Mouse (Mus musculus) cerebellum, postnatal 10 days (tissue): ENCODE results near the gene Cmklr1.

Experiments
- DNase-seq, 2 experiments: peaks; one replicate each; pipeline ENCODE4 v3.0.0; 2021; ENCODE audit warnings: mixed read lengths in 2 of 2

Cmklr1 gene

DNA sequence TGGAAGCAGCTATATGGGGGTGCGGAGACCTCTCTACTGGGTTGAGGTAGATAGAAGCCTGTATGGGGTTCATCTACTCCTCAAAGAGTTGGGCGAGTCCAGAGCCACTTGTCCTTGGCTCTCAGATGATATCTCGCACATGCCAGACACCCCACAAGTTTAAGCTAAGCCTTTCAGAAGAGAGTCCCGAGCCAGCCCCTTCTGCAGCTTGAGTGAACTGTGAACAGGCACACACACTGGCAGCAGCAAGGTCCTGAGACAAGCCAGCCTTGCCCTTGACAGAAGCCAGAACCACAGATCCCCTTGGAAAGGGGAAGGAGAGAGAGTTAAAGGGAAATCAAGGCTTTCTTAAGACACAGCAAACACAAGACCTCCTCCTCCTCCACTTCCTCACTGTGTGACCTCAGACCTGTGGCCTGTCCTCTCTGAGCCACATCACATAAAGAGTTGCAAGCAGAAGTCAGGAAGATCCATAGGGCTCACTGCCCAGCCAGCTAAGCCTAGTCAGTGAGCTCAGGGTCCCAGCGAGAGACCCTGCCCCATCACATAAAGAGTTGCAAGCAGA is 1.5 kb downstream of the Cmklr1 start:
- peak in 1 of 2 experiments; percentile 54 for DNase-seq

GRCm38 (mm10) chr5:113647141-113647540 is 3.1 kb downstream of the Cmklr1 start:
- DNase-seq: no peak

DNA sequence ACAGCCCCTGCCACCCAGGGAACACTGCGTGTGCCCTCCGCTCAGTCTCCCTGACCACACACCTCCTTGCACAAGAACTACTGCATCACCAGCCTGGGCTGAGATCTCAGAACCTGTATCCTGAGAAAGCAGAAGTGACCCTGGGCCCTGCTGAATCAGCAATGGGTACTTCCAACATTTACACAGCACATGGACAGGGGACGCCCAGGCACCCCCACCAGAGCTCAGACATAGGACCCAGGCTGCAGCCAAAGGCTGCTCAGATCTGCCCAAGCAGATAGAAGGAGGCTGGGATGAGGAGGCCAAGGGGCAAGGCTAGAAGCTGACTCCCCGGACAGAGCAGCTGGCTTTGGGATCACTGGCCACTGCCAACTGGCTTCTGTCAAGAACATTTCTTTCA is 5.7 kb downstream of the Cmklr1 start:
- peak; percentile 59 to 61 for DNase-seq

DNA sequence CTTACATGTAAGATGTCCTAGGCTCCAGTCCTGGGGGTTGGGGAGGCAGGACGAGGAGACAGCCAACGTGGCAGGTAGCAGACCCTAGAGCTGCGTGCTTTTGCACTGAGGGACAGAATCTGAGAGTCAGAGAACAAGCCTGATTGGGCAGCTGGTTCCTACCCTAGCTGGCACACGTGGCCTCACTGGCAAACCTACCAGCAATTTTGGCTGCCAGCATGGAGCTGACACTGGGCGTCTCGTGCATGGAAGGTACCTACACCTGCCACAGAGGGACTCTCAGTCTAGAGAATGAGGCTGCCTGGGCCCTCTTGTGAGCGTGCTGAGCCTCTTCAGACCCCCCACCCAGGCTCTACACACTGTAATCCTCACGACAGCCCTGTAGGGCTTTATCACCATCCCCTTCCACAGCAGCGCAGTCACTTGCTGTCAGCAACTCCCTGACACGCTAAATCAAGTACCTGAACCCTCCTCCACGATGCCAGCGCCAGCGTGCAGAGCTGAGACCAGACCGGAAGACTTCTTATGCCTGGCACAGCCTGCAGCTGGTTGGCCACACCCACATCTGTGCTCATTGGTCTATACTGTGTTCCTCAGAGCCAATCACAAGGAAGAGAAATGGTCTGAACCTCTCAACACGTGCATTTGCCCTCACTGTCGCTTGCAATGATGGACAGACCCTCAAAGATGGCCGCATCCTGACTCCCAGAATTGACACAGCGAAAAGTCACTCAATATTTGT is 6.9 kb downstream of the Cmklr1 start:
- peak; percentile 87 to 89 for DNase-seq

DNA sequence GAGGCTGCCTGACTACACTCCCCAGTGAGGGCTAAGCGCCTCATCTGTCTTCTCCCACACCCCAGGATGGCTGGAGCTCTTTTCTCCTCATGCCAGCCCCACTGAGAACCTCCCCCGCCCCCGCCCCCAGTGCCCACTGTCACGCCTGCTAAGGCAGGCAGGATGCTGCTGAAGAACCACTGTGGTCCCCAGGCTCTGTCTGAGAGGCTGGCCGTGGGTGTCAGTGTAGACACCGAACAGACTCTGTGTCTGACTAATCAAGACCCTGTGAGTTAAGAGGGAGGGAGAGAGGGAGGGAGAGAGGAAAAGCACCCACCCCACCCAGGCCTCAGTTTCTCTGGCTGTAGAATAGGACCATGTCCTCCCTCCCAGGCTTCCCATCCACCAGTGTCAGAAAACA is 9.2 kb downstream of the Cmklr1 start:
- no peak for DNase-seq

GRCm38 (mm10) chr5:113639126-113639525 is 11.1 kb downstream of the Cmklr1 start:
- DNase-seq: no peak

- DNase-seq: peak; percentile 78 to 80
Measured at GRCm38 (mm10) chr5:113638055-113638454, 12.2 kb downstream of the Cmklr1 start.

GRCm38 (mm10) chr5:113637631-113638030 is 12.6 kb downstream of the Cmklr1 start:
- DNase-seq: peak; percentile 79 to 86

GRCm38 (mm10) chr5:113635861-113636565 is 14.2 kb downstream of the Cmklr1 start:
- DNase-seq: no peak

DNA sequence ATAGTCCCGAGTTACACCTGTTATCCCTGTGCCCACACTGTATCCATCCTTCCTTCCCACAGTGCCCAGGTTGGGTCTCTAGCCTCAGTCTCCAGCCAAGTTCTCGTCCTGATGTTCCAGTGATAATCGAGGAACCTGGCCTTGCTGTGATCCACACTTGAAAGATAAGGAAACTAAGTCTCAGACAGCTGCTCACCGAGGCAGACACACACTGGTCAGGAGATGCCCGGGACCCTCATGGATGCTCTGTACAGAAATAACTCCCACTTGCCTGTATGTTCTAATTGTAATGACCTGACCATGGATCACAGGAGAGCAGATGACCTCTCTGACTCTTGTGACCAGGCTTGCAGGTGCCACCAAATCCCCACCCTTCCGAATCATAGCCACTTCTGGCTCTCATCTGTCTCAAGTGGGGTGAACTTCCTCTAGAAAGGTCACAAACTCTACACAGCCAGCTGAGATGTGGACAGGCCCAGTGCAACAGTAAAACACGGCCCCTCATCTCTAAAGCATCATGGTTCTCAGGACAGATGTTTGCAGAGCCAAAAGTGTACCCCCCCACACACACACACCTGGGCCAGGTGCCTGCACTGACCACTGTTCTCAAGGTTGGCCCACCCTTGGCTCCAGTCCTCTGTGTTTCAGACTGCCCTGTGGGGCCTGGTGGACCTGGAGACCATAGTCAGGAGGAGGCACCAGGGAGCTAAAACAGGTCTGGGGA is 15.2 kb downstream of the Cmklr1 start:
- DNase-seq: no peak

DNA sequence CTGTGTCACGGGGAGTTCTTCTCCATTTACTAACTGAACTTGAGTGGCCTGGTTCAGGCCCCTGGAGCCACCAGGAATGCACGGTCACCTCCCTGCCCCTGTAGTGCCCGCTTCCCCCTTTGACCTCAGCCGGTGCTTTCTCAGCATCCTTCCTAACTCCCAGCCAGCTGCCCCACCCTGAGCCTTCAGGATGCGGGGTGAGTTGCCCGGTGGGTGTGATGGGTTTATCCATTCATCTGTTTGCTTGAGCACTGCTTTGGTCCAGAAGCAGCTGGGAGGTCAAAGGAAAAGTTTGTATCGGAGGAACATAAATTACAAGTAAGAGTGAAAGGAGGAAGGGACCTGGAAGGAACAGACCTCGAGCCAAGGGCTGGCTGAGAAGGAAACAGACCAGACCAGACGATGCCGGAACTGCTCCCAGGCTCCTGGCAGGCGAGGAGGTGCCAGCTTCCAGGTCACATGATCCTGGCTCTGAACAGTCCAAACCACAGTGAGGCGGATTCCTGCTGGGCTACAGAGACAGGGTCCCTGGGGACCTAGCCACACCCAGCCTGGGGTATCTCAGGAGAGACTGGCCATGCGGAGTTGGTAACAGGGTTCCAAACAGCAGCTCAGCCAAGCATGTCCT is 16.1 kb downstream of the Cmklr1 start:
- DNase-seq: peak; percentile 89 to 92

- DNase-seq: no peak
Measured at GRCm38 (mm10) chr5:113633037-113633714, 17.1 kb downstream of the Cmklr1 start.

GRCm38 (mm10) chr5:113630116-113630515 is 20.1 kb downstream of the Cmklr1 start:
- DNase-seq: no peak

DNA sequence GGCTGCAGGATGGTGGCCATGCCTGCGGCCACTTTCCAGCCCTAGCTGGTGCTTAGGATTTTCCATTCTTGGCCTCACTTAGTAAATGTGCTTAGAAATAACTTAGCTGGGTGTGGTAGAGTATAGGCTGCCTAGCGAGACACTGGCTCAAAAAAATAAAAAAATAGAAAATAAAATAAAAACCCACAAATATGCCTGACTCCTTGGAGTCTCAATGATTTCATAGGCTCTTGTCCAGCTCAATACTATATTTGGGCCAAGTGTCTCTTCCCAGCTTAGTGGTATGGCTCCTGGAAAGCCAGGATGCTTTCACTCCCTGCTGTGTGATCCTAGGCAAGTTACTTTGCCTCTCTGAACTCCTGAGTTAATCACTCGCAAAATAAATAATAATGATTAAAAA is 21.0 kb downstream of the Cmklr1 start:
- DNase-seq: no peak

- no peak for DNase-seq
Measured at GRCm38 (mm10) chr5:113627820-113628437, 22.3 kb downstream of the Cmklr1 start.

DNA sequence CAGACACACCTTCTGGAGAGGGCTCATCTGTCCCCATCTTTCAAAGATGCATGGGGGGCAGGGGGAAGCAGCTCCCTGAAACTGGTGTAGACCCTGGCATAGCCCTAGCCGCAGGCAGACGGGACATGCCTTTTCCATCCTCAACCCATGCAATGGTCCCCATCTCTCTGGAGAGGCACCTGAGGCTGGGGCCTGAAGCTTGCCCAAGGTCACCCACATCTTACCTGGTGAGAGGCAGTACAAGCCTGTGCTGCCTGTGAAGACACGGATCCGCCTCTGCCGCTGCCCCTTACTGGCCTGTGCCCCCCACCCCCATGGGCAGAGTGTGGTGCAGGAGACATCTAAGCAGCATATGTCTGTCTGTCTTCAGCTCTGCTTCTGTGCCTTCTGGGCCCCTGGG is 23.2 kb downstream of the Cmklr1 start:
- DNase-seq: no peak

GRCm38 (mm10) chr5:113626352-113626751 is 23.9 kb downstream of the Cmklr1 start:
- DNase-seq: no peak

DNA sequence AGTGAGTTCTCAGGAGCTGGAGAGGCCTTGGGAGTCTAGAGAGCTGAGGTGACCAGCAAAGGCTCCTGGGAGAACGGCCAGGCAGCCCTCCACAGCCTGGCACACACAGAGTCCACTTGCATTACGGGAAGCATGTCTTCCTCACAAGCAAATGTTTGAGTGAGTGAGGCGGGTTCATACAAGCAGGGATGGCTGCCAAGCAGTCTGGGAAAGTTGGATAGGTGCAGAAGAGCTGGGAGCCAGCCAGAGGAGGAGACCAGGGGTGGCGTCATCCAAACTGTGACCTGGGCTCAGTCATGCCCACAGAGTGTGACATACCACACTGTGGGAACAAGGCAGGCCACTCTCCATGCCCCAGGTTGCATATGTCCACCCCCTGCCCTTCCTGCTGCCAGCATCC is 25.2 kb downstream of the Cmklr1 start:
- peak; percentile 73 to 80 for DNase-seq

DNA sequence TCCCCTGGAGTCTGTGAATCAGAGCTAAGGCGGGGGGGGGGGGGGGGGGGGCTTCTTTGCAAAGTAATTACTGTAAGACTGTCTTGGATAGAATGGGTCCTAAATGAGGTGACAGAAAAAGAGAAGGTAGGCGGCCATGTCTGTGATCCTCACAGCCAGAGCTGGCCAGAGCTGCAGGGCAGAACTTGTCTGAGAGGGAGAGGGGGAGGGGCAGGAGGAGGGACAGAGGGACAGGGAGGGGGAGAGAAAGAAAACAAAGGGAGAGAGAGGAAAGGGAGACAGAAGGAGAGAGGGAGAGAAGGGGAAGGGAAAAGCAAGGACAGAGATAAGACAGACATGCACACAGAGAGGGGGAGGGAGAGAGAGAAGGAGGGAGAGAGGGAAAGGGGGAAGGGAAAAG is 27.2 kb downstream of the Cmklr1 start:
- peak; percentile 69 to 75 for DNase-seq

GRCm38 (mm10) chr5:113620999-113621398 is 29.2 kb downstream of the Cmklr1 start:
- DNase-seq: no peak

- peak; percentile 76 to 85 for DNase-seq
Measured at GRCm38 (mm10) chr5:113620130-113620716, 30.0 kb downstream of the Cmklr1 start.
